Mouse (Mus musculus) urinary bladder, postnatal 25 days (tissue): ENCODE data around the gene Mapk11.

ENCODE experiments used
- DNase-seq: peaks from one replicate; pipeline ENCODE4 v3.0.0; 2022; ENCODE audit warnings: low spot score

The Mapk11 gene

GRCm38 (mm10) chr15:89140659-89141252, 8.7 kb downstream of the Mapk11 start, which contains the start of gene Mapk12:
TSS of gene Mapk12 (minus strand) at chr15:89140703.
- DNase-seq: peak; percentile 52

DNA sequence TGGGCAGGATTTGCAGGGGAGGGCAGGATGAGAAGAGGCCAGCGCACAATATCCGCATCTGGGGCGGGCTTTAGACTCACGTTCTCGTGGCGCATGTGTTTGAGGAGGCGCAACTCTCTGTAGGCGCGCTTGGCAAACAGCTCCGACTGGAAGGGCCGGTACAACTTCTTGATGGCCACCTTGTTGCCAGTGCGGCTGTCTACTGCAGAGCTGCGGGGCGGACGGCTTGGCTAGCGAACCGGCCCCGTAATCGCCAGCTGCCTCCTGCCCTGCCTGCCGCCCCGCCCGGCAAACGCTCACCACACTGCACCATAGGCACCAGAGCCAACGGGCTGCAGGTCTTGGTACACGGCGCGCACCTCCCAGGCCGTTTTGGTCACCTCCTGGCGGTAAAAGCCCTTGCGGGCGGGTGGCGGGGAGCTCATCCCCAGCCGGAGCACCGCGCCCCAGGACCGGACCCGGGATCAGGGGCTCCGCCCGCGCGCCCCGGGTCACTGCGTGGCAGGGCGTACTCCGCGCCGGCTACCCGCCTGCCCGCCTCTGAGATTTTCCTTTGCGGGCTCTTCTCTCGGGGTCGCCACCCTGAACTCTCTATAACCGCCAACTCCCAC, 9.3 kb downstream of the Mapk11 start:
- peak; percentile 71 for DNase-seq

DNA sequence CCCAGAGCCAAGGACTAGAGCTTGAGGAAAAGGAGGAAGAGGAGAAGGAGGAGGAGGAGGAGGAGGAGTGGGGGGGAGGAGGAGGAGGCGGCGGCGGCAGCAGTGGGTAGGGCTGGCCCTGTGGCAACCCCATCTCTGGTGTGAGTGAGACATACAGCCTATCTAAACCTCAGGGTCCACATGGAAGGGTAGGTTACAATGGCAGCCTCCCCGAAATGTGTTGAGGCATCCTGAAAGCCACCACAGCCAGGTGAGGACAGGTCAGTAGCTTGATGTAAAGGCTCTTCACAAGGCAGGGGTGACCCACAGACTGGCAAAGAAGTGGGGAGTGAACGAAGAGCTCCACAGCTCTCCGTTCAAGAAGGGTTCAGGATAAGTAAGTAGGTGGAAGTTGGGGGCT, 10.9 kb downstream of the Mapk11 start:
- DNase-seq: no peak

GRCm38 (mm10) chr15:89138046-89138405, 11.4 kb downstream of the Mapk11 start:
- no peak for DNase-seq

GRCm38 (mm10) chr15:89137378-89138045, 11.9 kb downstream of the Mapk11 start:
- DNase-seq: no peak

GRCm38 (mm10) chr15:89136461-89137155, 12.8 kb downstream of the Mapk11 start:
- no peak for DNase-seq

DNA sequence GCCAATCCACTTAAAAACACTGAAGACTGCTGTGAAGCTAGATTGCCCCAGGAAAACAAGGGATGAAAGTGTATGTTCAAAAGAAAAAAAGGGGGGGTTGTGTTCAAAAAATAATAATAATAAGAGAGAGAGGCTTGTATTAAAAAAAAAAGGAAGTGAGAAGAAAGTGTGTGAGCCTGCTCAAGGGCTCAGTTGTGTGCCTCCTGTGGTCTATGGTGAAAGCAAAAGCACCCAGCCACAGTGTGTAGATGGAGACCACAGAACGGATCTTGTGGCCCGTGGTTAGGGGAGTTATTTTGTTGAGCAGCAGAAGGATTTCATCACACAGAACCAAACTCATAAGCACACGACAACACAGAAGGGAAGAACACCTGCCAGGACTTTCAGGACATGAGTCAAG, 18.1 kb downstream of the Mapk11 start:
- DNase-seq: no peak

- no peak for DNase-seq
Observed at GRCm38 (mm10) chr15:89130245-89130644, 19.2 kb downstream of the Mapk11 start.

- DNase-seq: peak; percentile 77
Observed at GRCm38 (mm10) chr15:89128382-89129350, 20.8 kb downstream of the Mapk11 start, which contains the start of gene Hdac10. TSS of gene Hdac10 (minus strand) at chr15:89128700.

- DNase-seq: no peak
Observed at GRCm38 (mm10) chr15:89127364-89127940, 22.0 kb downstream of the Mapk11 start.

DNA sequence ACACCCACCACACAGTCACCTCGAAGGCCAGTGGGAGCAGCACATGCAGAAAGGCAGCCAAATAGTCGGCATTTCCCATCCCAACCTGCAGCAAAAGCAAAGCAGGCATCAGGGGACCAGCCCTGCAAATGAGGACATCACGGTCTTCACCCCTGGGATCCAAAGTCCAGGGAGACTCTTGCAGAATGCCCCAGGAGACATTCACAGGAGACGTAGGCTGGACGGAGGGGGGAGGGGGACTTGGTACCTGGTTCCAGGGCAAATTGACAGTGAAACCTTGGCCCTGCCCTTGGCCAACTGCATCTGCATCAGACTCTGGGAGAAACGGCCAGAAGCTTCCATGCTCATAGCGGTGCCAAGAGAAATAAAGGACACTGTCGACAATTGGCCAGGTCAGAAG, 22.8 kb downstream of the Mapk11 start:
- no peak for DNase-seq

DNA sequence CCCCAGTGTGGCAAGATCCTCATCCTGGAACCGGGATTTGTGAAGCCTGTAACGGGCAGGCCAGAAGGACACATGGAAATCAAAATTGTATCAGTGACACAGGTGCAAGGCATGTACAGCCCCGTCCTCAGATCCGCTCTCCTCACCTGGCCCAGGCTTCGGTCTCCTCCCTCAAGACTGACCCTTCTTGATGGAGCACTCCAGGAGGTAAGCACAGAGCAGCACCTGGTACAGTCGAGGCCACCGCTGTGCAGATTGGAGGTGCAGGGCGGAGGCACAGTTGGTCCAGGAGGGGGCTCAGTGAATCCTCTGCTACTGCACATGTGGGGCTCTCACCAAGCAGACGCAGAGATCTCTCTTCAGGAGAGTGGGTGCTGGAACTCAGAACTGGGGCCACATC, 24.1 kb downstream of the Mapk11 start:
- no peak for DNase-seq

GRCm38 (mm10) chr15:89124312-89124711, 25.1 kb downstream of the Mapk11 start:
- DNase-seq: no peak

DNA sequence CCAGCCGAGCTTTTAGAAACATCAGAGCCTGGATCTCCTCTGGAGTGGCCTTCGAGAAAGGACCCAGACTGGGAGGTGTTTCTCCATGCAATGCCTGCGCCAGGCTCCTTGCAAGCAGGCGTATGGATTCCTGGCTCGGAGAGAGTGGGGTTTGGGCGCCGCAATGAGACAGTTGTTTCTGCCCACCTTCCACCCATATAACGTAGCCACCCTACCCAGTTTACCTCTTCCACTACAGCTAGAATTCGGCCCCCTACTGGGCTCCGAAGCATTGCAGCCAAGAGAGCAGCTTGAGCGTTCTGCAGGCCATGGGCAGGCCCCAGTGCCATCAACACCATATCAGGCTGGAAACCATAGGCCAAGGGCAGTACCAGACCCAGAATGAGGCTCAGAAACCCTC, 25.8 kb downstream of the Mapk11 start:
- no peak for DNase-seq

DNA sequence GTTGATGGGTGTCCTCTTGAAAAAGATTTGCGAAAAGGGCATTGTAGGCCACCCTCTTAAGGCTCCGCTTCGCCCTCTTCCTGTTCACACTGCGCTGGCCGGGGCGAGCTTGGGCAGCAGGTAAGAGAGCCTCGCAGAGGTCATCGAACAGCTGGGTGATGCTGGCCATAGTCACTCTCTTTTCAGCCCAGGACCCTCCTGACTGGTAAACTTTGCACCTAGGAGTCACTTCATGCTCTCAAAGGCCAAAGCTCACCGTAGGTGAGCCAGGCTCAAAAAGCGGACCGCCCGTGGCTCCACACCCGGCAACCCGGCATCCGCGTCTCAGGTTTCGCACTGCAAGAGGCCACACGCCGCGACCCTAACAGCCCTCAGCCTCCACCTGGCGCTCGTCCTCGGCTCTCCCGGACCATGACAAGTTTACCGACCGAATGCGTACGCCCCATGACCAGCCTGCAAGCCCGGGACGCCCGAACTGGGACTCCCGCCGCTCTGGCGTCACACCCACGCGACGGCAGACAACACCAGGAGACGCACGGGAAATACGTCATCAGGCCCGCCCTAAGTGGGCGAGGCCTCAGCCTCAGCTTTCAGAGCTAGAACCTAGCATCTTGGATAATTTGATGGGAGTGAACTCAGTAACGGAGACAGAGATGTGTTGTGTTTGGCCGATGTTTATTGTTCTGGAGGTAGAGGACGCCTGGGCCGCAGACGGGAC, 26.6 kb downstream of the Mapk11 start, which contains the start of gene Tubgcp6:
TSS of gene Tubgcp6 (minus strand) at position 464 of the 718 bp plus-strand sequence.
- peak; percentile 95 for DNase-seq

- DNase-seq: no peak
Observed at GRCm38 (mm10) chr15:89118007-89118406, 31.4 kb downstream of the Mapk11 start.

- no peak for DNase-seq
Observed at GRCm38 (mm10) chr15:89110147-89110546, 39.3 kb downstream of the Mapk11 start.

- DNase-seq: no peak
Observed at GRCm38 (mm10) chr15:89106976-89107375, 42.5 kb downstream of the Mapk11 start.

GRCm38 (mm10) chr15:89106073-89106472, 43.4 kb downstream of the Mapk11 start:
- DNase-seq: no peak

GRCm38 (mm10) chr15:89104425-89104824, 45.0 kb downstream of the Mapk11 start:
- no peak for DNase-seq
